Mouse (Mus musculus): ENCODE data around the gene Stag2.
A peak's percentile ranks its signal among the peaks of the same experiment; 100 is the strongest.

Stag2 gene

GRCm38 (mm10) chrX:42148788-42149556 lies at the start of gene Stag2:
Stag2 (plus strand) TSS chrX:42149317.
- DNase-seq (ENCODE audit: low spot score): peak; percentile 85

- DNase-seq (ENCODE audit: low spot score): no peak
Observed at GRCm38 (mm10) chrX:42107137-42107536, 42.0 kb upstream of the Stag2 start.

- DNase-seq (ENCODE audit: low spot score): no peak
Observed at GRCm38 (mm10) chrX:42110585-42110984, 38.5 kb upstream of the Stag2 start.

GRCm38 (mm10) chrX:42119442-42120048 lies 29.6 kb upstream of the Stag2 start:
- no peak for DNase-seq (ENCODE audit: low spot score)

GRCm38 (mm10) chrX:42124963-42125697 lies 24.0 kb upstream of the Stag2 start:
- DNase-seq (ENCODE audit: low spot score): no peak

GRCm38 (mm10) chrX:42139882-42140281 lies 9.2 kb upstream of the Stag2 start:
- DNase-seq (ENCODE audit: low spot score): peak; percentile 17

GRCm38 (mm10) chrX:42142620-42143019 lies 6.5 kb upstream of the Stag2 start:
- no peak for DNase-seq (ENCODE audit: low spot score)

- no peak for DNase-seq (ENCODE audit: low spot score)
Observed at GRCm38 (mm10) chrX:42143991-42144390, 5.1 kb upstream of the Stag2 start.

GRCm38 (mm10) chrX:42148016-42148451 lies 1.1 kb upstream of the Stag2 start:
- no peak for DNase-seq (ENCODE audit: low spot score)

- DNase-seq (ENCODE audit: low spot score): peak; percentile 23
Observed at GRCm38 (mm10) chrX:42149557-42150345, 634 bp downstream of the Stag2 start.

- peak; percentile 82 for DNase-seq (ENCODE audit: low spot score)
Observed at GRCm38 (mm10) chrX:42150346-42151023, 1.4 kb downstream of the Stag2 start.

GRCm38 (mm10) chrX:42151024-42151754 lies 2.1 kb downstream of the Stag2 start:
- DNase-seq (ENCODE audit: low spot score): no peak

- peak; percentile 72 for DNase-seq (ENCODE audit: low spot score)
Observed at GRCm38 (mm10) chrX:42151903-42152369, 2.8 kb downstream of the Stag2 start.

GRCm38 (mm10) chrX:42153056-42153455 lies 3.9 kb downstream of the Stag2 start:
- no peak for DNase-seq (ENCODE audit: low spot score)

- DNase-seq (ENCODE audit: low spot score): no peak
Observed at GRCm38 (mm10) chrX:42165455-42165854, 16.3 kb downstream of the Stag2 start.

GRCm38 (mm10) chrX:42170811-42171210 lies 21.7 kb downstream of the Stag2 start:
- no peak for DNase-seq (ENCODE audit: low spot score)

GRCm38 (mm10) chrX:42187590-42187989 lies 38.5 kb downstream of the Stag2 start:
- no peak for DNase-seq (ENCODE audit: low spot score)

- no peak for DNase-seq (ENCODE audit: low spot score)
Observed at GRCm38 (mm10) chrX:42188825-42189426, 39.8 kb downstream of the Stag2 start.

GRCm38 (mm10) chrX:42194608-42195007 lies 45.5 kb downstream of the Stag2 start:
- no peak for DNase-seq (ENCODE audit: low spot score)

- no peak for DNase-seq (ENCODE audit: low spot score)
Observed at GRCm38 (mm10) chrX:42202482-42202881, 53.4 kb downstream of the Stag2 start.
